Mouse (Mus musculus) forebrain, postnatal 0 days (tissue): Measurements from ENCODE around the gene Nr2f2. TPM values are rescaled to one million over a fixed set of nuclear protein-coding genes. Genes with fewer than 3 reads are reported as not detected.

Experiments used
- ATAC-seq: fragments of 200-750 bp; cut with Nextera tagmentation; 2 replicates; pipeline ENCODE4 v1.8.0; 2017; ENCODE audit warnings: mild to moderate bottlenecking, moderate library complexity
- DNase-seq: peaks from one replicate; pipeline ENCODE4 v3.0.0-alpha.2; 2015
- H3K27ac ChIP-seq: fragments of 300-500 bp; sonication (generic); 2 replicates; pipeline ENCODE4 v1.5.1; 2014; ENCODE audit warnings: low read depth, mild to moderate bottlenecking, antibody characterized with exemption, low read length, moderate library complexity, mixed read lengths
- H3K27me3 ChIP-seq: fragments of 300-500 bp; sonication (generic); 2 replicates; pipeline ENCODE4 v1.6.1; 2014; ENCODE audit warnings: mild to moderate bottlenecking, low read length, mixed read lengths; ENCODE audit not compliant: insufficient read depth
- H3K36me3 ChIP-seq: fragments of 300-500 bp; sonication (generic); 2 replicates; pipeline ENCODE4 v1.6.1; 2014; ENCODE audit warnings: mild to moderate bottlenecking, moderate library complexity; ENCODE audit not compliant: insufficient read depth
- H3K4me1 ChIP-seq: fragments of 300-500 bp; sonication (generic); 2 replicates; pipeline ENCODE4 v1.6.1; 2014; ENCODE audit warnings: antibody characterized with exemption; ENCODE audit not compliant: insufficient read depth
- H3K4me2 ChIP-seq: fragments of 300-500 bp; sonication (generic); 2 replicates; pipeline ENCODE4 v1.6.1; 2014; ENCODE audit warnings: low read depth, mild to moderate bottlenecking, moderate library complexity
- H3K4me3 ChIP-seq: fragments of 300-500 bp; sonication (generic); 2 replicates; pipeline ENCODE4 v1.5.1; 2014; ENCODE audit warnings: low read depth, low read length, mixed read lengths
- H3K9ac ChIP-seq: fragments of 300-500 bp; sonication (generic); 2 replicates; pipeline ENCODE4 v1.6.1; 2014; ENCODE audit warnings: mild to moderate bottlenecking
- H3K9me3 ChIP-seq: fragments of 300-500 bp; sonication (generic); 2 replicates; pipeline ENCODE4 v1.6.1; 2016; ENCODE audit warnings: low read length
- CTCF ChIP-seq: sonication (generic); IDR thresholded peaks from 2 replicates; pipeline ENCODE4 v1.5.1; 2016; ENCODE audit warnings: antibody characterized with exemption, control low read depth, low read depth
- WGBS: fragments of 180-500 bp; shearing (Covaris S2); extraction: QIAGEN DNeasy Blood & Tissue Kit; methylation state at CpG from one replicate; pipeline ENCODE4 v1.1.7; 2014; 5-methylcytosine and 5-hydroxymethylcytosine counted together
- polyA plus RNA-seq: library from polyadenylated mRNA; unstranded; fragments of >200 nt; fragmentation: Nextera tagmentation; extraction: Ambion mirVana; gene quantifications from 2 replicates; pipeline ENCODE4 v1.2.1, GENCODE M21; 2015
- total RNA-seq: library from RNA; depleted of rRNA; stranded (reverse); fragments of >200 nt; gene quantifications from 2 replicates; pipeline ENCODE4 v1.2.3, GENCODE M21; 2014; rRNA removed

Gene Nr2f2
- total RNA-seq: 23.7 and 49.9 TPM in 2 replicates
- polyA plus RNA-seq: 46.4 and 92.8 TPM in 2 replicates

DNA sequence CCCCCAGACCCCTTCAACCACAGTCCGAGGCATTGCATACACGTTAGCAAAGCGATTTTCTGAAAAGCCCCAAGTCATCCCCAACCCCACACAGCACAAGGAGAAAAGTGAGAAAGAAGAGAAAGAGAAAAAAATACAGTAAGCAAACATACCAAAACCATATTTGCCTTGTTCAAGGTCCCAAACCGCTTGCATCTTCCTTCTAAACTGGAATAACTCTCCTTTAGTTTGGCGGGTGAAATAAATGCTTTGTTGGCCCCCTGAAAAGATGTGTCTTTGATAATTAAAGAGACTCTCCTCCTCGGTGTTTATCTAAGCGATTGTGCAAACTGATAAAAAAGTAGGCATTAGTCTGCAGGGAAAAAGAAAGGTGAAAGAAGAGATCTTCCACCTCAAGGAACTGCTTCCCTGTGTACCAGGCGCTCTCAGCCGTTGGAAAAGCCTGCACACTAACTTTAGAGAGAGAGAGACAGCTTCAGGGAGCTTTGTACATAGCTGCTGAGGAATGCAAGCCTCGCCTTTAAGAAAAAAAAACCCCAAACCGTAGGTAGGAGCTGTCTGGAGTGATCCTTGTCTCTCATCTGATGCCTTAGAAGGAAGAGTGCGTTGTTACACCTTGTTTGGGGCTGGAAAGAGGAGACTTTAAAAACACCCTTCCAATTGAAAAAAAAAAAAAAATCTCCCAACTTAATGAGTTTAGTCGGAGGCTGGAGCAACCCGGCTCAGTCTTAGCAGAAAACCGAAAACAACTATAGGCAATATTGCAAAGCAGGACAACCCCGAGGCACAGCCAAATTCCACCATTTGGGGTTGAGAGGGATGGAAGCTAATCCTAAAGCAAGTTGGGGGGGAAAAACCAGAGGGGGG is at the start of gene Nr2f2:
TSS of gene Nr2f2 (minus strand) at position 795 of the 867 bp plus-strand sequence.
- Histone ChIP-seq H3K4me1 (no peaks in the 10 kb centered on the region), H3K4me3 (peak within 1 kb of the TSS; percentile 35), H3K9ac (peak within 1 kb of the TSS; percentile 52), H3K4me2 (peak within 1 kb of the TSS; percentile 41), H3K27me3 (peaks cover 65% of the 10 kb centered on the region), H3K9me3 (no peaks in the 10 kb centered on the region), H3K27ac (peak within 1 kb of the TSS; percentile 80), H3K36me3 (no peaks in the 10 kb centered on the region)
- DNase-seq: peak; percentile 50
- 3% methylated on average over 16 of the region's 16 CpGs for WGBS
- ATAC-seq: no peak
- no peak for TF ChIP-seq CTCF

DNA sequence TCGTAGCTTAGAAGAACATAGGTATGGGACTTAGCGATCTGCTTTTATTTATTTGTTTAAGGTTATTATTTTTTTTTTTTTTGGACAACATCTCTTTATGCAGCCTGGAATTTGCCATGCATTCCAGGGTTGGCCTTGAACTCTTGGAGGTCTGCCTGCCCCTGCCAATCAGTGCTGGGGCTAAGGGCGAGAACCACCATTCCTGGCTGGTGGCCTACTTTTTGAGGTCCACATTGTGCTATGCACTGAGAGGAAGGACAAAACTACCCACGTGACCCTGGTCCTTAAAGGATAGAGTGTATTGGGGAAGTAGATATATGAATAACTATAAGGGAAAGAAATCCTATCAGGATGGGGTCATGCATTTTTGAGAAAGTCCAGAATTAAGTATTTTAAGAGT is 47.9 kb upstream of the Nr2f2 start:
- no peaks in the 10 kb centered on the region for H3K36me3 ChIP-seq
- H3K27ac ChIP-seq: no peak overlapping the region
- H3K9me3 ChIP-seq: no peaks in the 10 kb centered on the region
- 87% methylated on average over 4 of the region's 4 CpGs for WGBS
- no peak for DNase-seq
- no peaks in the 10 kb centered on the region for H3K4me1 ChIP-seq
- ATAC-seq: no peak
- H3K4me2 ChIP-seq: no peak overlapping the region
- H3K27me3 ChIP-seq: no peaks in the 10 kb centered on the region
- no peak overlapping the region for H3K4me3 ChIP-seq
- no peak overlapping the region for H3K9ac ChIP-seq
- no peak for TF ChIP-seq CTCF

- H3K4me2 ChIP-seq: no peak overlapping the region
- no peaks in the 10 kb centered on the region for H3K4me1 ChIP-seq
- 75% methylated on average over 4 of the region's 4 CpGs for WGBS
- H3K9me3 ChIP-seq: no peaks in the 10 kb centered on the region
- no peaks in the 10 kb centered on the region for H3K27me3 ChIP-seq
- ATAC-seq: no peak
- TF ChIP-seq CTCF: no peak
- H3K4me3 ChIP-seq: no peak overlapping the region
- DNase-seq: no peak
- H3K27ac ChIP-seq: no peak overlapping the region
- no peaks in the 10 kb centered on the region for H3K36me3 ChIP-seq
- no peak overlapping the region for H3K9ac ChIP-seq
Measured at GRCm38 (mm10) chr7:70413646-70414045, 47.1 kb upstream of the Nr2f2 start.

DNA sequence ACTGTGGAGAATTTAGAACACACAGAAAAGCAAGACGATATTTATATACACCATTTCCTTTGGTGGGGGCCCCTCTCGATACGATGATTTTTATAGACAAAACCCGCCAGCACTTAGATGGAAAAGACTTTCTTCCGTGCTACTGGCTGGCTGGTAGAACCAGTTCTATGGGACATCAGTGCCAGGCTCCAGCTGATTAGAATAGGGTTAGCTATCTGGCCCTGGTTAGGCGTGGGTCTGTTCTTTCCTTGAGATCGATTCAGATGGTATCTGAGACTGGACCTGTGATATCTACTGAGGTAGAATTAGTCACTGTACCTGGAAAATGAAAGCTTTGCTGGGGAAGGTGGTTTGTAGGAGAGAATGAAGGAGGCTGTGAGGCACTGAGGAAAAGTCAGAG is 46.4 kb upstream of the Nr2f2 start:
- no peak for TF ChIP-seq CTCF
- H3K36me3 ChIP-seq: no peaks in the 10 kb centered on the region
- ATAC-seq: no peak
- DNase-seq: no peak
- no peak overlapping the region for H3K27ac ChIP-seq
- no peak overlapping the region for H3K4me3 ChIP-seq
- no peaks in the 10 kb centered on the region for H3K9me3 ChIP-seq
- no peaks in the 10 kb centered on the region for H3K27me3 ChIP-seq
- WGBS: 94% methylated on average over 7 of the region's 7 CpGs
- no peaks in the 10 kb centered on the region for H3K4me1 ChIP-seq
- H3K9ac ChIP-seq: no peak overlapping the region
- H3K4me2 ChIP-seq: no peak overlapping the region

DNA sequence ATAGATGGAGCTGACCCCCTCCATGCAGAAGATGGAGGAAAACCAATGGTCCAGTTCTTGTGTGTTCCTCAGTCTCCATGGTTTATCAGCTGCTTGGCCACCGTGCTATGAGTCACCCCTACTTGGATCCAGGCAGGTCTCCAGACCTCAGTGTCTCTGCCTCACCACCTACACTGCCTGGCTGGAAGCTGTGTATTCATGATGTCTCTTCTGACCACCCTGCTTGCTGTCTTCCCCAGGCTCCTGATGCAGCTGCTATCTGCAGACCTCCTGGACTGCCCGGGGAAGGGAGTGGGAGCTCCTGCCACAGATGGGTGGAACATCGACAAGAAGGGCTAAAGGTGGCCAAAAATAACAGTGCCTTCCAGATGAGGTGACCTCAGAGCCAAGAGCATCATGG is 43.8 kb upstream of the Nr2f2 start:
- WGBS: 93% methylated on average over 3 of the region's 3 CpGs
- H3K4me1 ChIP-seq: no peaks in the 10 kb centered on the region
- TF ChIP-seq CTCF: no peak
- no peak overlapping the region for H3K9ac ChIP-seq
- ATAC-seq (no peak), DNase-seq (no peak)
- H3K9me3 ChIP-seq: no peaks in the 10 kb centered on the region
- H3K4me3 ChIP-seq: no peak overlapping the region
- H3K27ac ChIP-seq: no peak overlapping the region
- no peak overlapping the region for H3K4me2 ChIP-seq
- H3K27me3 ChIP-seq: no peaks in the 10 kb centered on the region
- H3K36me3 ChIP-seq: no peaks in the 10 kb centered on the region

GRCm38 (mm10) chr7:70409890-70410289 is 43.4 kb upstream of the Nr2f2 start:
- 92% methylated on average over 11 of the region's 11 CpGs for WGBS
- Histone ChIP-seq H3K4me3 (no peak overlapping the region), H3K9ac (no peak overlapping the region), H3K4me2 (no peak overlapping the region), H3K9me3 (no peaks in the 10 kb centered on the region), H3K4me1 (no peaks in the 10 kb centered on the region), H3K27ac (no peak overlapping the region), H3K27me3 (no peaks in the 10 kb centered on the region), H3K36me3 (no peaks in the 10 kb centered on the region)
- DNase-seq: no peak
- no peak for ATAC-seq
- TF ChIP-seq CTCF: no peak

GRCm38 (mm10) chr7:70408814-70409213 is 42.3 kb upstream of the Nr2f2 start:
- Histone ChIP-seq H3K9ac (no peak overlapping the region), H3K36me3 (no peaks in the 10 kb centered on the region), H3K27ac (no peak overlapping the region), H3K4me1 (no peaks in the 10 kb centered on the region), H3K27me3 (no peaks in the 10 kb centered on the region), H3K9me3 (no peaks in the 10 kb centered on the region), H3K4me3 (no peak overlapping the region), H3K4me2 (no peak overlapping the region)
- no peak for DNase-seq
- TF ChIP-seq CTCF: no peak
- WGBS: 76% methylated on average over 3 of the region's 3 CpGs
- ATAC-seq: no peak
